Mouse (Mus musculus) thymus, postnatal 10 days (tissue): ENCODE measurements around the gene Lingo1.
A peak's percentile ranks its signal among the peaks of the same experiment; 100 is the strongest.

Source experiments
- DNase-seq, 2 experiments: peaks; one replicate each; pipeline ENCODE4 v3.0.0; 2021; ENCODE audit warnings: low spot score in 2 of 2

Lingo1 gene

DNA sequence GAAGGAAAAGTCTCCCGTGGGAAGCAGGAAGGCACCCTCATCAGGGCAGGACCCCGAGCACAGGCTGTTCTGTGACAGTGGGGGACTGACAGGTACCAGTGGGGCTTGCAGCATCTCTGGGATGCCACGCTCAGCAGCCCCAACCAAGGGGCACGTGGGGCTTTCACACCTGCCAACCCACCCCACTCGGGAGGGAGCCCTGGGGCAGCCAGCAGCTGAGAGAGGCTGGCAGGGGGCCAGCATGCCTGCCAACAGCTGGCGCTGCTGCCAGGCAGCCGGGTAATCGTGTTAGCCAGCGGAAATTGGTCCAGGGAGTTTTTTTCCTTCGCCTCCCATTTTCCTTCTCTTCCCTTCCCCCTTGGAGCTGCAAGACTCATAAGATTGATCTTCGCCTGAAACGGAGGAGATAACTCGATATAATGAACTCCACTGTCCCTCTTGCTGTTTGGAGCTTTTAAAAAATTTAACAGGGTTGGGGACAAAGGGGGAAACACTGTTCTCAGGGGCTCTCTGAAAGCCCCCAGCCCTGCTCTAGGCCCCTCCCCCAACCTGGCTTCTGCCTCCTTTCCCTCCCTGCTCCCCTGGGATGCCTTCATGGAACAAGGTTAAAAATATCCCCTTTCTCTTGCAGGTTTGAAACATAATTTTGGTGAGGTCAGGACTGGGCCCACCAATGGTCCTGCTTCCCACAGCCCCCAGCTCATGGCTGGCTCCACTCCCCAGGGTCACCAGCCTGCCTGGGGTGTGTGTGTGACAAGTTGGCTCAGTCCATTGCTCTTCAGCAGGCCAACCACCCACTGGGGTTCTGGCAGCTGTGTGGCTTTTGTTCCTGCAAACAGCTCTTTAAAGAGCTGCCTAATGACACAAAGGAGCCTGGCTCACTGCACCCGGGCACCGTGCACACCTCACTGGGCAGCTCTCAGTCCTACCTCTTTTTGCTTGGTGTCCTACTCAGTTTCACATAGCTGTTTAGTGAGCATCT lies 68.3 kb downstream of the Lingo1 start:
- no peak for DNase-seq

- DNase-seq, result peak in 1 of 2 experiments; percentile 60
These were observed 70.5 kb downstream of the Lingo1 start for GRCm38 (mm10) chr9:56725814-56726213.

DNA sequence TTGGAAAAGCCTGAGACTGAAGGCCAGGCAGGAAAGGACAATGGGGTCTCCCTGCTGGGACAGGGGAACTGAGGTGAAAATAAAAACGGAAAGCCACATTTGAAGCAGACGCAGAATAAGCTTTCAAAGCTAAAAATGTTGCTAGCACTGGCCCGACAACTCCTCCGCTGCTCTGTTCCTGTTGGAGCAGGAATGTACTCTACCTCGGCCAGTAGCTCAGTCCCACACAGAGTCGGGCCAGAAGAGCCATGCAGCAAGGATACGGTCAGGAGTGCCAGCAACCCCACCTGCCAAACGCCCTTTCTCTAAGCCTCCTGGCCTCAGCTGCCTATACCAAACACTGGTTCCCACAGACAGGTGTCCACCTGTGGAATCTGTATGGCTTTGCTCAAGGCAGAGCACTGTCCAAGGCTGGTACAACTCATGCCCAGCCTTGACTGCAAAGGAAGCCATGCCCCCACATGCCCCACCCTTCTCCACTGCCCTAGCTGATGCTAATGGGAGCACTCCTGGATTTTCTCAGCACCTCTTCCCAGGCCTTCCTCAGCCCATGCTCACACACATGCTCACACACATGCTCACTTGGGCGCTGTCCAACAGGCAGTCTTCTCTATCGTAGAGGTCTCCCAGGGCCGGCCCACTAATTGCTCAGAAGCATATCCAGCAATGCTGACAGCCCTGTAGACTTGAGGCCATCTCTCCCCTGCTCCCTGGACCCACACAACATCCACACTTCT lies 74.0 kb downstream of the Lingo1 start:
- no peak for DNase-seq

DNA sequence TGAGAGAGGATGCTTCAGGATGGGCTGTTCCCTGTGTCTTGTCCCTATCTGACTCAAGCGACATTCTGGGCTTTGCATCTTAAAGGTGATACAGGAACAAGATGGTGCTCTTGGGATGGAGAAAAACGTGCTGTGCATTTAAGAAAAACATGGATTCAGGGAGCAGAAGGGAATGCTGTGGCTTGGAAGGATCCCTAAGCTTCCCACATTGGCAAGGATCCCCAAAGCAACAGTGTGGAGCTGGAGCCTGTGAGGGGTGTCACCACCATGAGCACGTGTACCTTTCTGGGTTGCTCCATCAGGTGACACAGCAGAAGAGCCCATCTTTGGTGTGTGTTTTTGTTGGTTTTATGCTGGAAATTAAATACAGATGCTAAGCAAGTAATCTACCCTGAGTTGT lies 77.3 kb downstream of the Lingo1 start:
- DNase-seq, result no peak

- DNase-seq, result no peak
These were observed 79.7 kb downstream of the Lingo1 start for GRCm38 (mm10) chr9:56716565-56716964.

DNA sequence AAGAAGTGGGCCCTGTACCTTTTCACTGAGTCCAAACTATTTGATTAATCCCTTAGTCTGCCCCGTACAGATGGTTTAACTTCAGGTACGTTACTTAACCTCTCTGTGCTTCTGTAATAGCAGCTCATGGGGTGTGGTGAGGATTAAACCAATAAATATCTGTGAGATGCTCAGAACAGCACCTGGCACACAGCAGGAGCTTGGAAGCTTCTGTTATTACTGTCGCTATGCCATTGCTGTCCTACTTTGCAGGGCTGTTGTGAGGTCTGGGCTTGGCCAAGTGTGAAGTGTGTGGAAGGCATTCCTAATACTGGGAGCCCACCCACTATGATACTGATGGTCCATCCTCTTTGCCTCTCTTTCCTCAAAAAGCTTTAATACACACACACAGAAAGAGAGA lies 80.2 kb downstream of the Lingo1 start:
- DNase-seq, result no peak

- DNase-seq, result no peak
These were observed 81.9 kb downstream of the Lingo1 start for GRCm38 (mm10) chr9:56714391-56714790.

DNA sequence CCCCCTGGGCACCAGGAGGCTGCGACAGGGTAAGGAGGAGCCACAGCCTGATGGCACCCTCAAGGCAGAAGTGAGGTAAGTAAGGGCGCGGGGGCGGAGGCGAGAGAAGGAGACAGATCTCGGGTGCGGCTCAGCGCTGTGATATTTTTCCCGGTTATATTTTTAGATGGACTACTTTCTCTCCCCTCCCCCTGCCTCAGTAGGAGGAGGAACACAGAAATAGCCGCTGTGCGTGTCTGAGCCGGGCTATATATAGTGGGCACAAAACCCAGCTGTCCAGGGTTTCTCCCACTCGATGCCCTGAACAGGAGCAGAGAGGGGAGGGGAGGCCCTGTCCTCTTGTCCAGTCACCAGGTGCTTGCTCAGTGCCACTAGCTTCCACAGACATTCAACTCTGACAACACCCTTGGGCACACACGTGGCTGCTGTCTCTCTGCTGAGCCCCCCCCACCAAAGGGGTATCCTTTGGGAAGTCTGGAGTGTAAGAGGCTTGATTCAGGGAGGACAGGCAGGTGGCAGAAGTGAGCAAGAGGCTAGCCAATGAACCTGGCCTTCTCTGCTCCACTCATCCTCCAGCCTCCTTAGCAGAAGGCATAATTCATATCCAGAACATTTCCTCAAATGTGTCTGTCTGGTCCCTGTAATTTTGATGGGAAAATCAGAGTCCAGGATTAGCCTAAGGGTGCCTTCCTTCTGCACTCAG lies 83.5 kb downstream of the Lingo1 start:
- DNase-seq, result no peak

- no peak for DNase-seq
These were observed 85.3 kb downstream of the Lingo1 start for GRCm38 (mm10) chr9:56710958-56711357.

- no peak for DNase-seq
These were observed 89.7 kb downstream of the Lingo1 start for GRCm38 (mm10) chr9:56706482-56707085.

GRCm38 (mm10) chr9:56701394-56701793 lies 94.9 kb downstream of the Lingo1 start:
- DNase-seq, result no peak

DNA sequence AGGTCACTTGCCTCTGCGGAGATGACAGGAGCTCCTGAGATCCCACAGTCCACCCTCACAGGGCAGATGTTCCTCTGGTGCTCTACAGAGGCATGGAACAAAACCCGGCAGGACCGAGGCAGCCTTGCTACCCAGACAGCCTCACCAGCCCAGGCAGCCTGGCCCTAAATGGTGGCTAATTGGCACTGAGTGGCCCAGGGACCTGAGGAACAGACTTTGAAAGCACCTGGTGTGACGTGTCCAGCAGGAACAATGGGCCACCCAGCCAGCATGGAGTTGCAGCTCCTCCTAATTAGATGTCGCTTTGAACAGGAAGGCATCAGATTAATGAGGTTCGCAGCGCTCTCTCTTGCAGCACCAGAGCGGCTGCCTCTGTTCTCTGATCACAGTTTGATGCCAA lies 95.4 kb downstream of the Lingo1 start:
- no peak for DNase-seq

DNA sequence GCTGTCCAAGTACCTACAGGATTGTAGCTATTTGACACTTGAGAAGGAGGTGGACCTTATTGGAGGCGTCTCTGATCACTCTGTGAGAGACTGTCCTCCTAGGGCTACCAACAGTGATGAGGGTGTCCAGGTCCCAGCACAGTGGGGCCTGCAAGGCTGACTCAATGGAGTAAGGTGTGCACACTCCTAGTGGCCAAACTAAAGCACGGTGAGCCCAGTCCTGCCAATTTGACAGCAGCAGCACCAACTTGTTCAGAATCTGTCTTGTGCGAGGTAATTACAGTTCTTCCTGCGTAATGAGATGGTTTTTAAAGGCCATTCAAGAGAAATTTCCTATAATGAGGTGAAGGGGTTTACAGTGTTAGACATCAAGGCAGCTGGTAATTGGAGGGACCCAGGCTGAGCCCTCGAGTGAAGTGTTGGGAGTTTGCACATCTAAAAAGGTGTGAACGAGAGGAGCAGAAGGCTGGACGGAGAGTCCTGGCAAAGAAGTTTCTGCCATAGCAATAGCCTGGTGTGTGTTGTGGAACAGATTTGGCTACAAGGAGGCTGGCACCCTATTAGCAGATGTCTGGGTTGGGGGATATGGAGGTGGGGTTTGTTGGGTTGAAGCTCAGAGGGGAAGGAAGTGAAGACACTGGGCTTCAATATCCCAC lies 97.4 kb downstream of the Lingo1 start:
- no peak for DNase-seq

- DNase-seq, result no peak
These were observed 102.2 kb downstream of the Lingo1 start for GRCm38 (mm10) chr9:56694079-56694478.

DNA sequence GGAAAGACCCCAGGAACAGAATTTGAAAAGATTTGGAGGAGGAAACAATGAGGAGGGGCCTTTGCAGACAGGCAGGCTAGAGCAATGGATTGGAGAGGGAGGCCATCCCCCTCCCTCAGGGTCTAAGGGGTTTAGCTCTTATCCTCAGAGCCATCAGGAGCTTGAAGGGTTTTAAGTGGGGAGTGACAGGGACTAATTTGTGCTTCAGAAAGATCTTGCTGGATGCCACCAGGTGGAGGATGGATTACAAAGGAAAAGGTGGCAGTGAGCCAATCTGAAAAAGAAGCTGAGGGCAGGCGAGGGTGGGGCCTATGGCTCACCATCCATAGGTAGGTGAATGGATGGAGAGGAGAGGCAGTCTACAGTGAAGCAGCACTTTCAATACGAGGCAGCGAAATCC lies 105.0 kb downstream of the Lingo1 start:
- DNase-seq, result no peak

GRCm38 (mm10) chr9:56690679-56691078 lies 105.6 kb downstream of the Lingo1 start:
- DNase-seq, result no peak

- no peak for DNase-seq
These were observed 108.8 kb downstream of the Lingo1 start for GRCm38 (mm10) chr9:56687490-56687889.

DNA sequence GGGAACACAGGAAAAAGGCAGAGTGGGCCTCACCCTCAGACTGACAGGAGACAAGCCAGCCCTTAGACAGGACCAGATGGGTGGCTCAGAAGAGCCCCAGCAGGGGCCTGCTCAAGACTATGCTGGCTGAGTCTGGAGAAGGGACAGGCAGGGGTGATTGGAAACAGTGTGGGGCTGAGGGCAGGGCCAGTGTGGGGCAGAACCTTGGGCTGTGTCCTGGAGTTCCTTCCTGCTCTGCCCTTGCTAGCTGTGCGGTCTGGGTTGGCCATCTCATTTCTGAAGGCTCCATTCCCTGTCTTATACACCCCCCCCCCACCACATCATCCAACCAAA lies 109.2 kb downstream of the Lingo1 start:
- DNase-seq, result no peak

DNA sequence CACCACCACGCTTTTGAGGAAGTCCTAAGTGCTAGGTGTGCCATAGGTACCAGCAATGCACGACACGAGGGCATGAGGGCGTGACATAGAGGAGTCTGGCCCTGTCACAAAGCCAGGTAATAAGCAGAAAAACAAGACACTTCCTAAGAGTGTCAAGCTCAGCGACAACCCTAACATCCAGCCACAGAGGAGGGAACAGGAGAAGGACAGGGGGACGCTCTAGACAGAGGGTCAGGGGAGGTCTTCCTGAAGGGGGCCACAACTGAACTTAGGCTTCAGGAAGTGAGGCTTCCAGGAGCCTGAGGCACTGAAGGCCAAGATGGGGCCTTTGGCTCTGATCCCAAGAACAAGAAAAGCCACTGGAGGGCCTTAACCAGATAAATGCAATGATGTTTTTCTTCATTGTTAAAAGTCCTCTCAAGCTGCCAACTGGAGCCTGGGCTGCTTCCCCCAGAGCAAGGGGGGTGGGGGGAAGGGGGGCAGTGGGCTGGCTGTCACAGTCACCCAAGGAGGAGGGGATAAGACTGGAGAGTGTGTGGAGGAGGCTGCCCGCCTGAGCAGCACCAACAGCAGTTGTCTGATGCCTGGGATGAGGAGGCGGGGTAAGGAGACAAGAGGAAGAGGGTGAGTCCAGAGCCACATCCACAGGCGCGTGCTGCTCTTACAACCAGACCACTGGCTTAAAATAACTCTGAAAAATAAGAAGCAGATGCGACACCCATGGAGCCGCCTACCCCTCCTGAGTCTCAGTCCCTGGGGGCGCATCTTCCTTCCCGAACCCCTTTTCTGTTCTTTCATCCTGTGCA lies 109.7 kb downstream of the Lingo1 start:
- no peak for DNase-seq

GRCm38 (mm10) chr9:56682826-56683225 lies 113.4 kb downstream of the Lingo1 start:
- DNase-seq, result no peak

DNA sequence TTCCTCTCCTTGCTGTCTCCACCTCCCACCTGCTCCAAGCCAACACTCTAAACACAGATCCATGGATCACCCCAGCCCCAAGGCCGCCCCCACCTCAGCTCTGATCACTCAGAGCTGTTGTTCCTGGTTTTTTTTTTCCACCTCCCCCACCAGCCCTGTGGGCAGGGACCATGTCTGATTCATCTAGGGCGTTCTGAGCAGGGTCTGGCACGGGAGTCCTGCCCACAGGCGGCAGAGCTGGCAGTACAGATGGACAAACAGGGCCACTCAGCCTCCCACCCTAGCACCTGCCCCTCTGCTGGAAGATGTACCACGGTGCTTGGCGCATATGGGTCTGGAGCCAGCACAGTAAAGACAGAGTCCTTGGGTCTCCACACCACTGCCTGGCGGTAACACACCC lies 114.3 kb downstream of the Lingo1 start:
- DNase-seq, result no peak
